Mouse (Mus musculus): Measurements from ENCODE around the gene Fez2. TPM values are rescaled to one million over a fixed set of nuclear protein-coding genes. Genes with fewer than 3 reads are reported as not detected.

Gene Fez2
- polyA plus RNA-seq, 1 experiment from 2014 or later = 43.2 TPM

DNA sequence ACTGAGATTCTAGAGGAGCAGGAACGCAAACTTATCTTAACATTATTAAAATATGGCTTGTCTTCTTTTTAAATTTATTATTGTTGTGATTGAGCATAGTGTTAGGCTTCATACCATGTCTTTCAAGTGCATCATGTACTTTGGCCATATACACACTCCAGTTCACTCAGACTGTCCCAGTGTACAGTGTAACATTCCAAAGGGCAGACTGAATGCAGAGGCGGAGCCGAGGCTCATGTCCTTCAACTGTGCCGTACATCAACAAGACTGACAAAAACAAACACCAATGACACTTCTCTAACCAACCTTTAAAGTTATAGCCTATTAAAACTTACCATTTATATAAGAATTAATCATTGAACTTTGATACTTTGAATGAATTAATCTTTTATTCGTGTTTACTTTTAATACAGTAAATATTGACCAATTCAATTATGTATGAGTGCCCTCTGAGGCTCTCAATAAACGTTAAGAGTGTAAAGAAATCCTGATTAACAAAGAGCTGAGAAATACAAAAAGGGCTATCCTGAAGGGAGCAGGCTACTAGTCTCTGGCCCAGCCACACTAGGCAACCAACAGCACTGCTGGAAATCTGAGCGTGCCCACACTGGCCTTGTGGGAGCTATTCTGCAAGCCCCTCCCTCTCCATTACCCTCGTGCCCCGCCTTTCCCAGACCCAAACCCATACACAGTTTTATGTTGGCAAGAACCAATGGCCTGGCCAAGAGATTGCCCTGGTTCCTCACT is 29.7 kb downstream of the Fez2 start:
- no peak for DNase-seq (ENCODE audit: low spot score)

GRCm38 (mm10) chr17:78387665-78388064 is 30.3 kb downstream of the Fez2 start:
- Histone ChIP-seq H3K4me3 (ENCODE audit: low read depth, low read length) (no peak overlapping the region), H3K36me3 (ENCODE audit: control insufficient read depth, insufficient read depth, low read length) (peaks cover 10% of the 10 kb centered on the region; the same call in 1 of the 2 replicates), H3K9ac (ENCODE audit: low read depth, low read length) (no peak overlapping the region), H3K27me3 (replicated peaks; ENCODE audit: control insufficient read depth, insufficient read depth, low read length) (no peaks in the 10 kb centered on the region), H3K9me3 (ENCODE audit: control insufficient read depth, low read length) (no peaks in the 10 kb centered on the region), H3K27ac (replicated peaks; ENCODE audit: low read depth, low read length) (no peak overlapping the region), H3K4me1 (ENCODE audit: control insufficient read depth, insufficient read depth, low read length) (no peaks in the 10 kb centered on the region), H3K4me2 (ENCODE audit: low read depth, low read length) (no peak overlapping the region)
- 74% methylated on average over 9 of the region's 9 CpGs for WGBS
- ATAC-seq (ENCODE audit: low read depth) (no peak), DNase-seq (ENCODE audit: low spot score) (no peak)

More for the DNA sequence above, 29.7 kb downstream of the Fez2 start:
- 0 out of 2 replicates have a peak, but pooled peaks cover 10% of the 10 kb centered on the region for H3K36me3 ChIP-seq (ENCODE audit: control insufficient read depth, insufficient read depth, low read length)
- no peak overlapping the region for H3K27ac ChIP-seq (replicated peaks; ENCODE audit: low read depth, low read length)
- no peak overlapping the region for H3K4me2 ChIP-seq (ENCODE audit: low read depth, low read length)
- H3K4me1 ChIP-seq (ENCODE audit: control insufficient read depth, insufficient read depth, low read length) = no peaks in the 10 kb centered on the region
- H3K4me3 ChIP-seq (ENCODE audit: low read depth, low read length) = no peak overlapping the region
- no peak for ATAC-seq (ENCODE audit: low read depth)
- H3K9me3 ChIP-seq (ENCODE audit: control insufficient read depth, low read length) = no peaks in the 10 kb centered on the region
- H3K27me3 ChIP-seq (replicated peaks; ENCODE audit: control insufficient read depth, insufficient read depth, low read length) = no peaks in the 10 kb centered on the region
- 79% methylated on average over 9 of the region's 9 CpGs for WGBS
- H3K9ac ChIP-seq (ENCODE audit: low read depth, low read length) = no peak overlapping the region

GRCm38 (mm10) chr17:78382321-78382720 is 35.6 kb downstream of the Fez2 start:
- ATAC-seq (ENCODE audit: low read depth) (no peak), DNase-seq (ENCODE audit: low spot score) (no peak)
- no peaks in the 10 kb centered on the region for H3K27me3 ChIP-seq (replicated peaks; ENCODE audit: control insufficient read depth, insufficient read depth, low read length)
- H3K4me2 ChIP-seq (ENCODE audit: low read depth, low read length) = no peak overlapping the region
- WGBS = 85% methylated on average over 3 of the region's 3 CpGs
- no peaks in the 10 kb centered on the region for H3K4me1 ChIP-seq (ENCODE audit: control insufficient read depth, insufficient read depth, low read length)
- H3K9me3 ChIP-seq (ENCODE audit: control insufficient read depth, low read length) = no peaks in the 10 kb centered on the region
- peaks cover 19% of the 10 kb centered on the region for H3K36me3 ChIP-seq (ENCODE audit: control insufficient read depth, insufficient read depth, low read length)
- no peak overlapping the region for H3K27ac ChIP-seq (replicated peaks; ENCODE audit: low read depth, low read length)
- no peak overlapping the region for H3K4me3 ChIP-seq (ENCODE audit: low read depth, low read length)
- no peak overlapping the region for H3K9ac ChIP-seq (ENCODE audit: low read depth, low read length)

GRCm38 (mm10) chr17:78379730-78380245 is 38.2 kb downstream of the Fez2 start:
- H3K27ac ChIP-seq (replicated peaks; ENCODE audit: low read depth, low read length) = no peak overlapping the region
- no peaks in the 10 kb centered on the region for H3K27me3 ChIP-seq (replicated peaks; ENCODE audit: control insufficient read depth, insufficient read depth, low read length)
- DNase-seq (ENCODE audit: low spot score) (no peak), ATAC-seq (ENCODE audit: low read depth) (no peak; the same call in 1 of the 2 replicates)
- peaks cover 24% of the 10 kb centered on the region for H3K36me3 ChIP-seq (ENCODE audit: control insufficient read depth, insufficient read depth, low read length)
- no peak overlapping the region for H3K9ac ChIP-seq (ENCODE audit: low read depth, low read length)
- 77% methylated on average over 11 of the region's 11 CpGs for WGBS
- H3K4me2 ChIP-seq (ENCODE audit: low read depth, low read length) = no peak overlapping the region
- no peaks in the 10 kb centered on the region for H3K9me3 ChIP-seq (ENCODE audit: control insufficient read depth, low read length)
- H3K4me3 ChIP-seq (ENCODE audit: low read depth, low read length) = no peak overlapping the region
- no peaks in the 10 kb centered on the region for H3K4me1 ChIP-seq (ENCODE audit: control insufficient read depth, insufficient read depth, low read length)

- no peak overlapping the region for H3K4me2 ChIP-seq (ENCODE audit: low read depth, low read length)
- ATAC-seq (ENCODE audit: low read depth) (no peak), DNase-seq (ENCODE audit: low spot score) (no peak)
- H3K9ac ChIP-seq (ENCODE audit: low read depth, low read length) = no peak overlapping the region
- H3K4me1 ChIP-seq (ENCODE audit: control insufficient read depth, insufficient read depth, low read length) = no peaks in the 10 kb centered on the region
- H3K27me3 ChIP-seq (replicated peaks; ENCODE audit: control insufficient read depth, insufficient read depth, low read length) = no peaks in the 10 kb centered on the region
- H3K9me3 ChIP-seq (ENCODE audit: control insufficient read depth, low read length) = no peaks in the 10 kb centered on the region
- no peak overlapping the region for H3K4me3 ChIP-seq (ENCODE audit: low read depth, low read length)
- H3K27ac ChIP-seq (replicated peaks; ENCODE audit: low read depth, low read length) = no peak overlapping the region
- 84% methylated on average over 8 of the region's 8 CpGs for WGBS
- peaks cover 28% of the 10 kb centered on the region for H3K36me3 ChIP-seq (ENCODE audit: control insufficient read depth, insufficient read depth, low read length)
These were observed 38.7 kb downstream of the Fez2 start for GRCm38 (mm10) chr17:78379079-78379729.

- WGBS = 71% methylated on average over 8 of the region's 8 CpGs
- no peak for DNase-seq (ENCODE audit: low spot score)
These were observed 41.4 kb downstream of the Fez2 start for GRCm38 (mm10) chr17:78376587-78376986.

GRCm38 (mm10) chr17:78374756-78375155 is 43.2 kb downstream of the Fez2 start:
- H3K4me2 ChIP-seq (ENCODE audit: low read depth, low read length) = no peak overlapping the region
- H3K27me3 ChIP-seq (replicated peaks; ENCODE audit: control insufficient read depth, insufficient read depth, low read length) = no peaks in the 10 kb centered on the region
- H3K9me3 ChIP-seq (ENCODE audit: control insufficient read depth, low read length) = no peaks in the 10 kb centered on the region
- H3K36me3 ChIP-seq (ENCODE audit: control insufficient read depth, insufficient read depth, low read length) = peaks cover 48% of the 10 kb centered on the region
- WGBS = 65% methylated on average over 10 of the region's 10 CpGs
- no peak for ATAC-seq (ENCODE audit: low read depth)
- H3K4me1 ChIP-seq (ENCODE audit: control insufficient read depth, insufficient read depth, low read length) = no peaks in the 10 kb centered on the region
- no peak overlapping the region for H3K4me3 ChIP-seq (ENCODE audit: low read depth, low read length)
- no peak for DNase-seq (ENCODE audit: low spot score)
- H3K9ac ChIP-seq (ENCODE audit: low read depth, low read length) = no peak overlapping the region
- no peak overlapping the region for H3K27ac ChIP-seq (replicated peaks; ENCODE audit: low read depth, low read length)

More at GRCm38 (mm10) chr17:78376587-78376986, 41.4 kb downstream of the Fez2 start:
- Histone ChIP-seq H3K4me2 (ENCODE audit: low read depth, low read length) (no peak overlapping the region), H3K9ac (ENCODE audit: low read depth, low read length) (no peak overlapping the region), H3K4me1 (ENCODE audit: control insufficient read depth, insufficient read depth, low read length) (no peaks in the 10 kb centered on the region), H3K4me3 (ENCODE audit: low read depth, low read length) (no peak overlapping the region), H3K9me3 (ENCODE audit: control insufficient read depth, low read length) (no peaks in the 10 kb centered on the region), H3K27me3 (replicated peaks; ENCODE audit: control insufficient read depth, insufficient read depth, low read length) (no peaks in the 10 kb centered on the region), H3K27ac (replicated peaks; ENCODE audit: low read depth, low read length) (no peak overlapping the region), H3K36me3 (ENCODE audit: control insufficient read depth, insufficient read depth, low read length) (peaks cover 46% of the 10 kb centered on the region)
- ATAC-seq (ENCODE audit: low read depth) = no peak

GRCm38 (mm10) chr17:78373849-78374248 is 44.1 kb downstream of the Fez2 start:
- Histone ChIP-seq H3K4me2 (ENCODE audit: low read depth, low read length) (no peak overlapping the region), H3K4me1 (ENCODE audit: control insufficient read depth, insufficient read depth, low read length) (no peaks in the 10 kb centered on the region), H3K27ac (replicated peaks; ENCODE audit: low read depth, low read length) (no peak overlapping the region), H3K27me3 (replicated peaks; ENCODE audit: control insufficient read depth, insufficient read depth, low read length) (no peaks in the 10 kb centered on the region), H3K36me3 (ENCODE audit: control insufficient read depth, insufficient read depth, low read length) (peaks cover 48% of the 10 kb centered on the region), H3K4me3 (ENCODE audit: low read depth, low read length) (no peak overlapping the region), H3K9me3 (ENCODE audit: control insufficient read depth, low read length) (no peaks in the 10 kb centered on the region), H3K9ac (ENCODE audit: low read depth, low read length) (no peak overlapping the region)
- 82% methylated on average over 8 of the region's 8 CpGs for WGBS
- no peak for ATAC-seq (ENCODE audit: low read depth)
- DNase-seq (ENCODE audit: low spot score) = no peak

All from embryonic facial prominence, embryonic 14.5 days (tissue).